8 mouse cellular contexts compared by ENCODE assay signal in the genomic region with DNA sequence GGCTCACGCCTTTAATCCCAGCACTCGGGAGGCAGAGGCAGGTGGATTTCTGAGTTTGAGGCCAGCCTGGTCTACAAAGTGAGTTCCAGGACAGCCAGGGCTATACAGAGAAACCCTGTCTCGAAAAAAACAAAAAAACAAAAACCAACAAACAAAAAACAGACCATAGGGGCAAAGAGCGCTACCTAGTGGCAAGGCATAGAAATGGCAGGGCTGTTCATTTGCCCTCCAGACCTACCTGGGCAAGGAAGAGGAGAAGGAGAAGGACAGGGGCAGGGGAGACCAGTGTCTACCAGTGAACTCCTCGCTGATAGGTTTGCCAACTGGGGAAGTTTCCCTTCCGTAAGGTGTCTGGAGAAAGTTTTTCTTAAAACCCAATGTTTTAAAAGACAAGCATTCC.
DNase-seq lines count a peak whose midpoint lies in the region; ATAC-seq and TF ChIP-seq lines count a peak whose summit lies in the region.
"Not testable (repeated sequence)": the region's sequence is repeated elsewhere in the genome, so short reads cannot be mapped to it uniquely, and the experiment has no call there.

No protein-coding gene starts in this region.

- TF ChIP-seq CTCF in MEL (IDR thresholded peaks at IDR 0.05 in 2 of 3, conservative IDR thresholded peaks at IDR 0.05 in 1 of 3; ENCODE audit: control insufficient read depth in 1 of 3, insufficient read depth in 1 of 3, low read depth in 2 of 3, low read length in 3 of 3, poor library complexity in 1 of 3, severe bottlenecking in 1 of 3) = peak; percentile 63 to 72 (median 68)
- 0 out of 2 replicates have a peak, but pooled peaks have one; percentile 20 for TF ChIP-seq CTCF in bone marrow macrophage, adult 2 months (IDR thresholded peaks at IDR 0.05; ENCODE audit: low read depth, low read length)
- TF ChIP-seq CTCF in forebrain, postnatal 0 days (IDR thresholded peaks at IDR 0.05; ENCODE audit: low read depth) = peak; percentile 35; the same call in 1 of the 2 replicates
- TF ChIP-seq CTCF in hindbrain, postnatal 0 days (IDR thresholded peaks at IDR 0.05; ENCODE audit: low read depth) = peak; percentile 40
- TF ChIP-seq CTCF in left cerebral cortex, adult 2 months (IDR thresholded peaks at IDR 0.05) = peak; percentile 36
- TF ChIP-seq CTCF in lung, embryonic 14.5 days (IDR thresholded peaks at IDR 0.05; ENCODE audit: low read depth) = peak; percentile 35
- TF ChIP-seq CTCF in stomach, postnatal 0 days (IDR thresholded peaks at IDR 0.05; ENCODE audit: low read depth) = peak; percentile 48

- TF ChIP-seq EP300 in MEL (IDR thresholded peaks at IDR 0.05; ENCODE audit: low read depth in 1 of 2, low read length in 2 of 2); stomach, postnatal 0 days (optimal IDR thresholded peaks at IDR 0.05): not testable (repeated sequence)

- 87% methylated on average over 6 of the region's 6 CpGs for WGBS in forebrain, postnatal 0 days
- 81% methylated on average over 6 of the region's 6 CpGs for WGBS in hindbrain, postnatal 0 days
- 87% methylated on average over 6 of the region's 6 CpGs for WGBS in lung, embryonic 14.5 days
- WGBS in stomach, postnatal 0 days = 87% methylated on average over 6 of the region's 6 CpGs

- TF ChIP-seq RAD21 in MEL (IDR thresholded peaks at IDR 0.05; ENCODE audit: low read depth, low read length) = peak; percentile 28

- peaks cover 0 to 20% of the 10 kb centered on the region in 2 experiments; a peak in 2 of 4 replicates for H3K36me3 ChIP-seq in MEL (ENCODE audit: control insufficient read depth in 1 of 2, insufficient read depth in 2 of 2, low read length in 2 of 2)
- not testable (repeated sequence) for H3K36me3 ChIP-seq in forebrain, postnatal 0 days (ENCODE audit: insufficient read depth); hindbrain, postnatal 0 days (ENCODE audit: insufficient read depth, low read length); lung, embryonic 14.5 days (ENCODE audit: insufficient read depth); stomach, postnatal 0 days (ENCODE audit: control insufficient read depth, insufficient read depth, low read length)

- H3K27ac ChIP-seq in MEL (ENCODE audit: control insufficient read depth, low read depth, low read length); bone marrow macrophage, adult 2 months (ENCODE audit: insufficient read depth, low read depth, low read length); forebrain, postnatal 0 days (ENCODE audit: low read depth, low read length); hindbrain, postnatal 0 days; left cerebral cortex, adult 2 months; lung, embryonic 14.5 days (ENCODE audit: low read depth); stomach, postnatal 0 days (replicated peaks): not testable (repeated sequence)

- H3K9me3 ChIP-seq in MEL (replicated peaks; ENCODE audit: insufficient read depth, low read length); forebrain, postnatal 0 days (ENCODE audit: low read length); hindbrain, postnatal 0 days (ENCODE audit: low read length); lung, embryonic 14.5 days (ENCODE audit: low read depth, low read length); stomach, postnatal 0 days (ENCODE audit: control insufficient read depth, low read length): not testable (repeated sequence)

- DNase-seq in CD4-positive, CD25-positive, alpha-beta regulatory T cell, adult 2 months (ENCODE audit: low read depth, low spot score) = peak; percentile 24
- peak; percentile 40 for DNase-seq in MEL (ENCODE audit: low read depth, low spot score)
- not testable (repeated sequence) for DNase-seq in forebrain, postnatal 0 days; hindbrain, postnatal 0 days (ENCODE audit: low spot score); left cerebral cortex, adult 2 months (ENCODE audit: extremely low spot score in 1 of 2, low spot score in 2 of 2); lung, embryonic 14.5 days; stomach, postnatal 0 days (ENCODE audit: low spot score)

- H3K27me3 ChIP-seq in MEL (ENCODE audit: control insufficient read depth in 1 of 2, insufficient read depth in 2 of 2, low read length in 2 of 2); forebrain, postnatal 0 days (ENCODE audit: insufficient read depth, low read length); hindbrain, postnatal 0 days (ENCODE audit: insufficient read depth, low read length); lung, embryonic 14.5 days (ENCODE audit: insufficient read depth, low read length); stomach, postnatal 0 days (ENCODE audit: control insufficient read depth, insufficient read depth, low read length): not testable (repeated sequence)

- ATAC-seq in forebrain, postnatal 0 days; hindbrain, postnatal 0 days; lung, embryonic 14.5 days (ENCODE audit: insufficient read depth); stomach, postnatal 0 days (ENCODE audit: low FRiP score, low TSS enrichment): not testable (repeated sequence)

- intact Hi-C loops in left cerebral cortex, adult 2 months (cut with DNase I) = not testable (repeated sequence)

- peaks cover 16 to 26% of the 10 kb centered on the region in 2 experiments for H3K4me1 ChIP-seq in MEL (ENCODE audit: control insufficient read depth in 1 of 2, insufficient read depth in 2 of 2, low read length in 2 of 2)
- H3K4me1 ChIP-seq in bone marrow macrophage, adult 2 months (ENCODE audit: control insufficient read depth, insufficient read depth, low read length); forebrain, postnatal 0 days (ENCODE audit: insufficient read depth); hindbrain, postnatal 0 days (ENCODE audit: insufficient read depth, low read length); lung, embryonic 14.5 days (ENCODE audit: insufficient read depth); stomach, postnatal 0 days (replicated peaks; ENCODE audit: control insufficient read depth, insufficient read depth): not testable (repeated sequence)

- not testable (repeated sequence) for H3K4me3 ChIP-seq in MEL (ENCODE audit: control insufficient read depth in 1 of 2, insufficient read depth in 1 of 2, low read depth in 2 of 2, low read length in 2 of 2); bone marrow macrophage, adult 2 months (ENCODE audit: insufficient read depth, low read length); forebrain, postnatal 0 days (ENCODE audit: low read depth, low read length); hindbrain, postnatal 0 days (ENCODE audit: low read length); left cerebral cortex, adult 2 months; lung, embryonic 14.5 days (ENCODE audit: low read depth, low read length); stomach, postnatal 0 days (ENCODE audit: low read depth, low read length)

- not testable (repeated sequence) for H3K9ac ChIP-seq in MEL (ENCODE audit: control insufficient read depth, low read depth, low read length, poor library complexity, severe bottlenecking); forebrain, postnatal 0 days; hindbrain, postnatal 0 days (replicated peaks; ENCODE audit: low read length); lung, embryonic 14.5 days; stomach, postnatal 0 days (ENCODE audit: low read length)

- not testable (repeated sequence) for H3K4me2 ChIP-seq in forebrain, postnatal 0 days (ENCODE audit: low read depth); hindbrain, postnatal 0 days (ENCODE audit: low read depth, low read length); lung, embryonic 14.5 days; stomach, postnatal 0 days (replicated peaks; ENCODE audit: low read depth)

- TF ChIP-seq POLR2A in MEL (IDR thresholded peaks at IDR 0.05; ENCODE audit: control insufficient read depth in 1 of 2, insufficient read depth in 1 of 2, low read depth in 1 of 2, low read length in 2 of 2, poor library complexity in 1 of 2); bone marrow macrophage, adult 2 months (IDR thresholded peaks at IDR 0.05; ENCODE audit: borderline replicate concordance, low read depth, low read length): not testable (repeated sequence)

- not testable (repeated sequence) for H3K79me2 ChIP-seq in MEL (ENCODE audit: control insufficient read depth, insufficient read depth, low read length, poor library complexity)

TF ChIP-seq in MEL, 35 proteins besides CTCF, POLR2A, EP300 and RAD21:
- TF ChIP-seq ZNF384 (IDR thresholded peaks at IDR 0.05; ENCODE audit: low read depth, low read length) (peak; percentile 50), SMC3 (IDR thresholded peaks at IDR 0.05; ENCODE audit: low read depth, low read length) (peak; percentile 37; the same call in 1 of the 2 replicates)
